Mouse (Mus musculus) stomach, postnatal 0 days (tissue): ENCODE results near the gene Frmd4b. TPM values are rescaled to one million over a fixed set of nuclear protein-coding genes. Genes with fewer than 3 reads are reported as not detected.

Experiments
- ATAC-seq: fragments of 200-750 bp; cut with Nextera tagmentation; 2 replicates; pipeline ENCODE4 v1.8.0; 2017; ENCODE audit not compliant: low FRiP score, low TSS enrichment
- DNase-seq: peaks from one replicate; pipeline ENCODE4 v3.0.0-alpha.2; 2016; ENCODE audit warnings: low spot score
- H3K27ac ChIP-seq: fragments of 300-500 bp; sonication (generic); replicated peaks from 2 replicates; pipeline ENCODE4 v1.5.1; 2014; ENCODE audit warnings: mild to moderate bottlenecking, control low read depth
- H3K27me3 ChIP-seq: fragments of 300-500 bp; sonication (generic); 2 replicates; pipeline ENCODE4 v1.6.1; 2014; ENCODE audit warnings: low read length; ENCODE audit not compliant: control insufficient read depth, insufficient read depth
- H3K36me3 ChIP-seq: fragments of 300-500 bp; sonication (generic); 2 replicates; pipeline ENCODE4 v1.6.1; 2014; ENCODE audit warnings: low read length, mixed read lengths; ENCODE audit not compliant: control insufficient read depth, insufficient read depth
- H3K4me1 ChIP-seq: fragments of 300-500 bp; sonication (generic); replicated peaks from 2 replicates; pipeline ENCODE4 v1.6.1; 2014; ENCODE audit warnings: antibody characterized with exemption; ENCODE audit not compliant: control insufficient read depth, insufficient read depth
- H3K4me2 ChIP-seq: fragments of 300-500 bp; sonication (generic); replicated peaks from 2 replicates; pipeline ENCODE4 v1.6.1; 2014; ENCODE audit warnings: low read depth, mild to moderate bottlenecking, control low read depth, moderate library complexity
- H3K4me3 ChIP-seq: fragments of 300-500 bp; sonication (generic); 2 replicates; pipeline ENCODE4 v1.5.1; 2014; ENCODE audit warnings: low read depth, low read length, control low read depth
- H3K9ac ChIP-seq: fragments of 300-500 bp; sonication (generic); 2 replicates; pipeline ENCODE4 v1.6.1; 2014; ENCODE audit warnings: mild to moderate bottlenecking, low read length, control low read depth, mixed read lengths
- H3K9me3 ChIP-seq: fragments of 300-500 bp; sonication (generic); 2 replicates; pipeline ENCODE4 v1.6.1; 2016; ENCODE audit warnings: low read length; ENCODE audit not compliant: control insufficient read depth
- CTCF ChIP-seq: IDR thresholded peaks from 2 replicates; pipeline ENCODE4 v1.5.1; 2016; ENCODE audit warnings: antibody characterized with exemption, low read depth, mild to moderate bottlenecking, moderate library complexity
- EP300 ChIP-seq: optimal IDR thresholded peaks from 2 replicates; pipeline ENCODE3; 2016; ENCODE audit warnings: antibody characterized with exemption
- WGBS: fragments of 180-500 bp; shearing (Covaris S2); extraction: QIAGEN DNeasy Blood & Tissue Kit; methylation state at CpG from one replicate; pipeline ENCODE4 v1.1.7; 2014; 5-methylcytosine and 5-hydroxymethylcytosine counted together
- polyA plus RNA-seq: library from polyadenylated mRNA; unstranded; fragments of >200 nt; fragmentation: Nextera tagmentation; extraction: Ambion mirVana; gene quantifications from 2 replicates; pipeline ENCODE4 v1.2.1, GENCODE M21; 2015

The Frmd4b gene
- polyA plus RNA-seq, 1 experiment from 2014 or later = 11.2 TPM

DNA sequence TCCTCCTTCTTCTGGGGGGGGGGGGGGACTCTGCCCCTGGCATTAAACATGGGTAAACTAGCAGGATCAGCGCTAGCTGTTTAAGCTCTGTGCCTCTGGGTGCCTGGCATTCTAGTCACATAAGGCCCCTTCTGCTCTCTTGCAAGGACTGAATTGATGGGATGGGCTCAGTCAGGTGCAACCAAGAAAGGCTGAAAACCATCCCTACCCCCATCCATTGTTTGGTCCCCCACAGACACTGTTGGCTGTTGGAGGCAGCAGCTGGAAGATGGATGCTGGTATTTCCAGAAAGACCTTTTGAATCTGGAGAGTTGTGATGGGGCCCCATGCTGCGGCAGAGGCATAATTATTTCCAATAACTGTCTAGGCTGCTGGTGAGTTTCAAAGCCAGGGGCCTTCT, 7.3 kb downstream of the Frmd4b start:
- Histone ChIP-seq H3K36me3 (no peaks in the 10 kb centered on the region), H3K27me3 (no peaks in the 10 kb centered on the region), H3K4me1 (no peaks in the 10 kb centered on the region; the same call in 1 of the 2 replicates), H3K4me3 (no peak overlapping the region), H3K4me2 (no peak overlapping the region), H3K9me3 (no peaks in the 10 kb centered on the region), H3K9ac (no peak overlapping the region), H3K27ac (no peak overlapping the region)
- DNase-seq = no peak
- ATAC-seq = no peak
- TF ChIP-seq CTCF = no peak
- TF ChIP-seq EP300 = no peak
- WGBS = 81% methylated on average over 2 of the region's 2 CpGs

DNA sequence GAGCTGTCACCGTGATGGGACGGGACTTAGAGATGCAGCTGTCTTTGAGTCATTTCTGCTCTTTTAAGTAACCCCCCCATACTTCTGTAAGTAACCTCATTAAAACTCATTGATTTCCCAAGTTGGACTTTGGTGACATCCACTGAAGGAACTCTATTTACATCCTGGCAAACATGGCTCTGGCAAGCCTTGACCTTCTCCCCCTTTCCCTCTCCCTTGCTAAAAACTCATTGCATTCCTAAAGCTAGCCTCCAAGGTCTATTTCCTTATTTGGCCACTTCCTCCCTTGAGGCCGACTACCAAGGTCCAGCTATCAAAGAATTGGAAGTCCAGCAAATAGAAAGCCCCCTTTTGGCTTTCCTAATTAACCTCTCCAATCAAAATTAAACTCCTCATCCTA, 9.7 kb downstream of the Frmd4b start:
- no peak overlapping the region for H3K27ac ChIP-seq
- no peak for ATAC-seq
- no peaks in the 10 kb centered on the region for H3K27me3 ChIP-seq
- no peaks in the 10 kb centered on the region for H3K9me3 ChIP-seq
- H3K4me3 ChIP-seq = no peak overlapping the region
- TF ChIP-seq EP300 (no peak), CTCF (no peak)
- no peaks in the 10 kb centered on the region for H3K4me1 ChIP-seq
- H3K9ac ChIP-seq = no peak overlapping the region
- H3K4me2 ChIP-seq = no peak overlapping the region
- no peaks in the 10 kb centered on the region for H3K36me3 ChIP-seq
- DNase-seq = no peak
- 55% methylated on average over 3 of the region's 3 CpGs for WGBS

DNA sequence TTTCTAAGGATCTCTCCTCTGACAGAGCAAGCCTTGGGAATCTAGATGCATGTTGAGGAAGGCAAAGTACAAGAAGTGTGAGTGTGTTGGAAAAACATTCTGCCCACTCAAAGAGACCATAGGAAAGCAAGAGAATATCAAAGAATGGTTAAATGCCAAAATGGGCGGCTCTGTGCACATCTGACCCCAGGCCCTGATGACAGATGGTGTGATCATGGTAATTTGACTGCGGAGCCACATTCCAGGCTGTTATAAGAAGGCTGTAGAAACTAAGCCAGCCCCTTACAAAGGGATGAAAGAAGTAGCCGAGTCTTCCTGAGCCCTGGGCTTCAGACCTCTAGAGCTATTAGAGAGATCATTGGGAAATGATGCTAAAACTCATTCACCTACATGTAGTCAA, 22.1 kb downstream of the Frmd4b start:
- Histone ChIP-seq H3K9me3 (no peaks in the 10 kb centered on the region), H3K4me1 (no peaks in the 10 kb centered on the region), H3K4me3 (no peak overlapping the region), H3K27ac (no peak overlapping the region), H3K27me3 (no peaks in the 10 kb centered on the region), H3K9ac (no peak overlapping the region), H3K36me3 (no peaks in the 10 kb centered on the region), H3K4me2 (no peak overlapping the region)
- 59% methylated on average over 3 of the region's 3 CpGs for WGBS
- no peak for TF ChIP-seq CTCF
- TF ChIP-seq EP300 = no peak
- DNase-seq (no peak), ATAC-seq (no peak)

DNA sequence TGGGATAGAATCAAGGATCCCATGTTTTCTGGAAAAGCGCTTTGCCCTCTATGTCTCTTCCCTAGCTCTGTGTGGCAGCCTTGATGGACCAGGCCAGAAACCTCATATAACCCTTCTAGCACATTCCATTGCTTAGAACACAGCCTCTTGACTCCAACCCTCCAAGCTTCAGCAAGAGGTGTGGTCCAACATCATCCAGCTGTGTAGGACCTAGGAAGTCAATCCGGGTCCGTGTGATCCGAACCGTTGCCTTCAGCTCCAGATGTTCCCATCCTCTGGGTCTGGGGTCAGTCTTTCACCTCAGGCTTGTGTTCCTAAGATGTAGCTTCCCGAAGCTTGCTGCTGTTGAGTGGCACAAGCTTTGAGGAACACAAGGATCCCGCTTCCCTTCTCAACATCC, 22.8 kb downstream of the Frmd4b start:
- ATAC-seq = no peak
- Histone ChIP-seq H3K27me3 (no peaks in the 10 kb centered on the region), H3K4me3 (no peak overlapping the region), H3K9ac (no peak overlapping the region), H3K36me3 (no peaks in the 10 kb centered on the region), H3K27ac (no peak overlapping the region), H3K4me2 (no peak overlapping the region), H3K4me1 (no peaks in the 10 kb centered on the region), H3K9me3 (no peaks in the 10 kb centered on the region)
- WGBS = 91% methylated on average over 7 of the region's 7 CpGs
- no peak for TF ChIP-seq EP300
- TF ChIP-seq CTCF = no peak
- DNase-seq = no peak

DNA sequence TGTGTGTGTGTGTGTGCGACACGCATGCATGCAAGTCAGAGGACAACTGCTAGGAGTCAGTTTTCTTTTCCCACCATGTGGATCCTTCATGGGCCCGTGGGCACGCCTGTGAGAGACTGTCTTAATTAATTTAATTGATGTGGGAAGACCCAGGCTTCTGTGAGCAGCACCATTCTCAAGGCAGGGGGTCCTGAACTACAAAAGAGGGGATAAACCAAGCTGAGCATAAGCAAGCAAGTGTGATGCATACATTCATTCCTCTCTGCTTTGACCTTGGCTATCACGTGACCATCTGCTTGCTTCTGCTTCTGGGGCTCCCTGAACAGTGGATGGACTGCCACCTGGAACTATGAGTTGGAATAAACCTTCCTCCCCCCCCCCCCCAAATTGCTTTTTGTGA, 27.1 kb downstream of the Frmd4b start:
- DNase-seq (no peak), ATAC-seq (no peak)
- no peak overlapping the region for H3K4me3 ChIP-seq
- H3K4me2 ChIP-seq = no peak overlapping the region
- TF ChIP-seq EP300 (no peak), CTCF (no peak)
- H3K27ac ChIP-seq = no peak overlapping the region
- H3K36me3 ChIP-seq = no peaks in the 10 kb centered on the region
- H3K9ac ChIP-seq = no peak overlapping the region
- no peaks in the 10 kb centered on the region for H3K4me1 ChIP-seq
- 87% methylated on average over 5 of the region's 5 CpGs for WGBS
- H3K9me3 ChIP-seq = no peaks in the 10 kb centered on the region
- H3K27me3 ChIP-seq = no peaks in the 10 kb centered on the region

DNA sequence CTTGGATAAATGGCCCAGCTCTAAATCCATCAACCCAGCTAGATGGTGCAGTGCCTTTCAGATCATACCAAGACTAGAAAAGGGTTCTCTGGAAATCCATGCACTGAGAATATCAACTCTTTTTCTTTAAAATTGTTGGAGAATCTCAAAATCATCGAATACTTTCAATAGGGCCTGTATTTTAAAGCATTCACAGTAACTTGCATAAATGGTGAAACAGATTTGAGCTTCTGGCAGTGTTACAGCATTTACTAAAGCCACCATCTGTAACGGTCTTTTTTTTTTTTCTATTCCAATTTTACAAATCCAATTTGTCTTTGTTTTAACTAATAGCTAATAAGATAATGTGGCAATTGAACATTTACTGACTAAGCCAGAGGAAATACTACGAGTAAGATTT, 27.8 kb downstream of the Frmd4b start:
- no peaks in the 10 kb centered on the region for H3K4me1 ChIP-seq
- H3K27me3 ChIP-seq = no peaks in the 10 kb centered on the region
- H3K4me2 ChIP-seq = no peak overlapping the region
- no peaks in the 10 kb centered on the region for H3K36me3 ChIP-seq
- H3K9ac ChIP-seq = no peak overlapping the region
- 81% methylated on average over 3 of the region's 3 CpGs for WGBS
- H3K9me3 ChIP-seq = no peaks in the 10 kb centered on the region
- ATAC-seq = no peak
- no peak overlapping the region for H3K4me3 ChIP-seq
- DNase-seq = no peak
- H3K27ac ChIP-seq = no peak overlapping the region
- TF ChIP-seq CTCF = no peak
- no peak for TF ChIP-seq EP300
